ENCODE assay signal across 10 mouse cellular contexts in genomic region chr16:87284835-87285510, GRCm38 (mm10).
DNase-seq lines count a peak whose midpoint lies in the region; ATAC-seq and TF ChIP-seq lines count a peak whose summit lies in the region.
"Had no signal": no experiment of that assay in that cellular context is flagged by ENCODE, and none has a peak within 500 bp of the region (broad histone marks: within the 10 kb centered on the region; RNA-seq: fewer than 3 reads in every experiment).

No protein-coding gene starts in this region.

- no peak overlapping the region for H3K27ac ChIP-seq in heart, adult 2 months
- no peak overlapping the region for H3K27ac ChIP-seq in heart, embryonic 11.5 days (ENCODE audit: low read depth, low read length)
- no peak overlapping the region for H3K27ac ChIP-seq in midbrain, embryonic 14.5 days (replicated peaks; ENCODE audit: low read depth, low read length)
- no peak overlapping the region for H3K27ac ChIP-seq in midbrain, embryonic 13.5 days

- peak overlapping the region; percentile 16; the same call in 1 of the 2 replicates for H3K9ac ChIP-seq in heart, adult 2 months (ENCODE audit: low read depth, low read length)
- H3K9ac ChIP-seq in heart, embryonic 11.5 days (ENCODE audit: low read depth, low read length): no peak overlapping the region
- H3K9ac ChIP-seq in midbrain, embryonic 14.5 days (replicated peaks; ENCODE audit: low read length): no peak overlapping the region
- no peak overlapping the region for H3K9ac ChIP-seq in midbrain, embryonic 13.5 days (replicated peaks)

- intact Hi-C loops in heart, adult 2 months (cut with DNase I): loop anchor here (2.0 kb wide), 1 partner anchor 36 kb away; no protein-coding TSS in a partner anchor

- no peak for ATAC-seq in heart, embryonic 11.5 days (replicated peaks; ENCODE audit: insufficient number of reproducible peaks, low FRiP score, low TSS enrichment)
- no peak for ATAC-seq in midbrain, embryonic 14.5 days (ENCODE audit: low FRiP score, low TSS enrichment)
- no peak for ATAC-seq in midbrain, embryonic 13.5 days

- peak; percentile 83 for TF ChIP-seq CTCF in heart, adult 2 months (IDR thresholded peaks at IDR 0.05)

- 36% methylated on average over 7 of the region's 7 CpGs for WGBS in heart, adult 2 months
- 49% methylated on average over 7 of the region's 7 CpGs for WGBS in heart, embryonic 11.5 days (ENCODE audit: insufficient replicate concordance)
- WGBS in midbrain, embryonic 14.5 days: 63% methylated on average over 7 of the region's 7 CpGs
- 61% methylated on average over 7 of the region's 7 CpGs for WGBS in midbrain, embryonic 13.5 days

- DNase-seq in heart, adult 2 months: no peak
- peak; percentile 8 for DNase-seq in midbrain, embryonic 14.5 days
- peak; percentile 56 for DNase-seq in embryo, embryonic 10 days (ENCODE audit: low spot score)
- peak; percentile 69 for DNase-seq in naive thymus-derived CD4-positive, alpha-beta T cell, adult 2 months (ENCODE audit: low read depth)
- DNase-seq in cerebellum, adult 8-10 months: no peak
- no peak for DNase-seq in frontal cortex, postnatal 10 days (ENCODE audit: low spot score in 2 of 2)
- DNase-seq: cerebellum, adult 18-20 months; gastrocnemius, postnatal 25 days had no signal

- H3K4me1 ChIP-seq in heart, adult 2 months (ENCODE audit: control insufficient read depth, insufficient read depth, low read length): peaks cover 1% of the 10 kb centered on the region; the same call in 1 of the 2 replicates
- no peaks in the 10 kb centered on the region for H3K4me1 ChIP-seq in heart, embryonic 11.5 days (ENCODE audit: control insufficient read depth, insufficient read depth, low read length)
- H3K4me1 ChIP-seq in midbrain, embryonic 14.5 days (ENCODE audit: control insufficient read depth, insufficient read depth, low read length): no peaks in the 10 kb centered on the region
- no peaks in the 10 kb centered on the region for H3K4me1 ChIP-seq in midbrain, embryonic 13.5 days (replicated peaks)

- H3K79me2 ChIP-seq in heart, adult 2 months (replicated peaks; ENCODE audit: control insufficient read depth, insufficient read depth, low read length): no peaks in the 10 kb centered on the region

- no peak overlapping the region for H3K4me3 ChIP-seq in heart, adult 2 months
- H3K4me3 ChIP-seq in heart, embryonic 11.5 days (ENCODE audit: low read depth, low read length): no peak overlapping the region
- no peak overlapping the region for H3K4me3 ChIP-seq in midbrain, embryonic 14.5 days (replicated peaks; ENCODE audit: low read depth, low read length)
- H3K4me3 ChIP-seq in midbrain, embryonic 13.5 days (replicated peaks): no peak overlapping the region

- no peak for TF ChIP-seq EP300 in heart, adult 2 months (IDR thresholded peaks at IDR 0.05; ENCODE audit: insufficient read depth, low read depth, low read length)

- H3K9me3 ChIP-seq in heart, embryonic 11.5 days (replicated peaks; ENCODE audit: control insufficient read depth, low read length): no peaks in the 10 kb centered on the region
- H3K9me3 ChIP-seq in midbrain, embryonic 14.5 days (ENCODE audit: control insufficient read depth, low read length): no peaks in the 10 kb centered on the region
- H3K9me3 ChIP-seq in midbrain, embryonic 13.5 days: peaks cover 3% of the 10 kb centered on the region

- no peak for TF ChIP-seq POLR2A in heart, adult 2 months (IDR thresholded peaks at IDR 0.05; ENCODE audit: insufficient read depth, low read depth, low read length)

- H3K36me3 ChIP-seq in heart, adult 2 months (ENCODE audit: control insufficient read depth, insufficient read depth, low read length): no peaks in the 10 kb centered on the region
- H3K36me3 ChIP-seq in heart, embryonic 11.5 days (ENCODE audit: control insufficient read depth, insufficient read depth, low read length): no peaks in the 10 kb centered on the region
- H3K36me3 ChIP-seq in midbrain, embryonic 14.5 days (ENCODE audit: control insufficient read depth, insufficient read depth, low read length): no peaks in the 10 kb centered on the region
- H3K36me3 ChIP-seq in midbrain, embryonic 13.5 days: no peaks in the 10 kb centered on the region

- H3K27me3 ChIP-seq in heart, adult 2 months (ENCODE audit: control insufficient read depth, insufficient read depth, low read length): no peaks in the 10 kb centered on the region
- no peaks in the 10 kb centered on the region for H3K27me3 ChIP-seq in heart, embryonic 11.5 days (ENCODE audit: control insufficient read depth, insufficient read depth, low read length)
- H3K27me3 ChIP-seq in midbrain, embryonic 14.5 days (ENCODE audit: control insufficient read depth, insufficient read depth, low read length): no peaks in the 10 kb centered on the region
- no peaks in the 10 kb centered on the region for H3K27me3 ChIP-seq in midbrain, embryonic 13.5 days

- H3K4me2 ChIP-seq in heart, embryonic 11.5 days: no peak overlapping the region
- H3K4me2 ChIP-seq in midbrain, embryonic 14.5 days (ENCODE audit: low read length): no peak overlapping the region
- H3K4me2 ChIP-seq in midbrain, embryonic 13.5 days (replicated peaks): no peak overlapping the region

Comparison
In these comparisons a context has a peak if more than half of its experiments do, and no peak if none do; other contexts are left out.
1. DNase-seq: peak in midbrain, embryonic 14.5 days (single experiment), embryo, embryonic 10 days (single experiment) and naive thymus-derived CD4-positive, alpha-beta T cell, adult 2 months (single experiment); none in heart, adult 2 months (0 of 2), cerebellum, adult 8-10 months (single experiment) and frontal cortex, postnatal 10 days (0 of 2).